ENCODE assay signal across 28 mouse cellular contexts in the genomic region with DNA sequence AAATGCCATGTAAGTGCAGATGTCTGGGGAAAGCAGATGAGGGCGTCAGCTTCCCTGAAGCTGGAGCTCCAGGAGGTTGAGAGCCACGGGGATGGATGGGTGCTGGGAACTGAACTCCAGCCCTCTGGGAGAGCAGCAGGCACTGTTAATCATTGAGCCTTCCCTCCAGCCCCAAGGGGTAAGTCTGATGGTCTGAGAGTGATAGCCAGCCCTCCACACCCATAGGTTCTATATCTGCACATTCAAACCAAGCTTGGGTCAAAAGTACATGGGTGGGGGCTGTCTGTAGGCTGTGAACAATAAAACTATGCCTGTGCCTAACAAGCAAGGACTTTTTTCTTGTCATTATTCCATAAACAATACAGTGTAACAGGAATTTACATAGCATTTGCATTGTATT. TPM values are rescaled to one million over a fixed set of nuclear protein-coding genes. Genes with fewer than 3 reads are reported as not detected.
"Had no signal": no experiment of that assay in that cellular context is flagged by ENCODE, and none has a peak within 500 bp of the region (broad histone marks: within the 10 kb centered on the region; RNA-seq: fewer than 3 reads in every experiment).

No protein-coding gene starts in this region.

- ATAC-seq: forebrain, embryonic 13.5 days; forebrain, embryonic 14.5 days; forebrain, embryonic 15.5 days; forebrain, embryonic 16.5 days; forebrain, postnatal 0 days had no signal

- H3K9me3 ChIP-seq: embryonic facial prominence, embryonic 10.5 days; embryonic facial prominence, embryonic 12.5 days; embryonic facial prominence, embryonic 13.5 days; embryonic facial prominence, embryonic 15.5 days; forebrain, embryonic 10.5 days; forebrain, embryonic 12.5 days; forebrain, embryonic 13.5 days; forebrain, embryonic 15.5 days had no signal

- H3K9ac ChIP-seq: embryonic facial prominence, embryonic 12.5 days; embryonic facial prominence, embryonic 13.5 days; embryonic facial prominence, embryonic 15.5 days; forebrain, embryonic 12.5 days; forebrain, embryonic 13.5 days; forebrain, embryonic 15.5 days; forebrain, postnatal 0 days had no signal

- H3K27me3 ChIP-seq: embryonic facial prominence, embryonic 15.5 days; forebrain, embryonic 15.5 days had no signal

- H3K27ac ChIP-seq: embryonic facial prominence, embryonic 10.5 days; embryonic facial prominence, embryonic 12.5 days; embryonic facial prominence, embryonic 13.5 days; embryonic facial prominence, embryonic 15.5 days; forebrain, embryonic 10.5 days; forebrain, embryonic 12.5 days; forebrain, embryonic 13.5 days; gastrocnemius, adult 2 months had no signal

- H3K4me2 ChIP-seq: embryonic facial prominence, embryonic 12.5 days; embryonic facial prominence, embryonic 13.5 days; embryonic facial prominence, embryonic 15.5 days; forebrain, embryonic 12.5 days; forebrain, embryonic 13.5 days; forebrain, embryonic 15.5 days had no signal

- DNase-seq: cerebellum, adult 18-20 months; cerebellum, adult 2 months; cerebellum, adult 8-10 months; cerebellum, adult 9-10 months; cerebellum, adult 9-11 months; cerebellum, postnatal 10 days; cerebellum, postnatal 14 days; cerebellum, postnatal 25 days; cerebellum, postnatal 36 days; embryo, embryonic 11 days; forebrain, postnatal 0 days; gastrocnemius, adult 2 months; gastrocnemius, postnatal 10 days; gastrocnemius, postnatal 14 days; gastrocnemius, postnatal 25 days; gastrocnemius, postnatal 36 days; heart, adult 11 months had no signal

- H3K4me3 ChIP-seq: embryonic facial prominence, embryonic 10.5 days; embryonic facial prominence, embryonic 12.5 days; embryonic facial prominence, embryonic 13.5 days; embryonic facial prominence, embryonic 15.5 days; erythroblast, embryonic 14.5 days; forebrain, embryonic 10.5 days; forebrain, embryonic 12.5 days; forebrain, embryonic 13.5 days; forebrain, embryonic 15.5 days; gastrocnemius, adult 2 months had no signal

- H3K36me3 ChIP-seq: embryonic facial prominence, embryonic 10.5 days; embryonic facial prominence, embryonic 12.5 days; embryonic facial prominence, embryonic 13.5 days; embryonic facial prominence, embryonic 15.5 days; forebrain, embryonic 10.5 days; forebrain, embryonic 12.5 days; forebrain, embryonic 15.5 days had no signal

RNA-seq across cellular contexts. Expression of a gene that starts 21.4 kb away (rescaled TPM):
- polyA plus RNA-seq: erythroblast, embryonic 14.5 days had no signal
